Mouse (Mus musculus) kidney, embryonic 14.5 days (tissue): ENCODE results near the gene Hmgn5. TPM values are rescaled to one million over a fixed set of nuclear protein-coding genes. Genes with fewer than 3 reads are reported as not detected.

ENCODE experiments used
- ATAC-seq: fragments of 200-750 bp; cut with Nextera tagmentation; 2 replicates; pipeline ENCODE4 v1.8.0; 2017; ENCODE audit warnings: moderate number of reproducible peaks, mild to moderate bottlenecking, moderate TSS enrichment, moderate library complexity; ENCODE audit not compliant: low FRiP score, low TSS enrichment
- H3K27ac ChIP-seq: fragments of 300-500 bp; sonication (generic); 2 replicates; pipeline ENCODE4 v1.5.1; 2014; ENCODE audit warnings: low read depth, mild to moderate bottlenecking, low read length, moderate library complexity, mixed read lengths
- H3K27me3 ChIP-seq: fragments of 300-500 bp; sonication (generic); 2 replicates; pipeline ENCODE4 v1.6.1; 2014; ENCODE audit warnings: mild to moderate bottlenecking, low read length; ENCODE audit not compliant: control insufficient read depth, insufficient read depth
- H3K36me3 ChIP-seq: fragments of 300-500 bp; sonication (generic); 2 replicates; pipeline ENCODE4 v1.6.1; 2014; ENCODE audit warnings: low read length, mixed read lengths; ENCODE audit not compliant: control insufficient read depth, insufficient read depth
- H3K4me1 ChIP-seq: fragments of 300-500 bp; sonication (generic); 2 replicates; pipeline ENCODE4 v1.6.1; 2014; ENCODE audit warnings: low read length, mixed read lengths; ENCODE audit not compliant: control insufficient read depth, insufficient read depth
- H3K4me2 ChIP-seq: fragments of 300-500 bp; sonication (generic); replicated peaks from 2 replicates; pipeline ENCODE4 v1.6.1; 2014; ENCODE audit warnings: low read depth, mild to moderate bottlenecking, low read length
- H3K4me3 ChIP-seq: fragments of 300-500 bp; sonication (generic); 2 replicates; pipeline ENCODE4 v1.5.1; 2014; ENCODE audit warnings: mild to moderate bottlenecking, low read length
- H3K9ac ChIP-seq: fragments of 300-500 bp; sonication (generic); 2 replicates; pipeline ENCODE4 v1.6.1; 2014; ENCODE audit warnings: low read depth, mild to moderate bottlenecking, low read length, moderate library complexity
- H3K9me3 ChIP-seq: fragments of 300-500 bp; sonication (generic); 2 replicates; pipeline ENCODE4 v1.6.1; 2016; ENCODE audit warnings: low read length; ENCODE audit not compliant: control insufficient read depth
- WGBS: fragments of 180-500 bp; shearing (Covaris S2); extraction: QIAGEN DNeasy Blood & Tissue Kit; methylation state at CpG from one replicate; pipeline ENCODE4 v1.1.7; 2014; 5-methylcytosine and 5-hydroxymethylcytosine counted together
- polyA plus RNA-seq: library from polyadenylated mRNA; unstranded; fragments of >200 nt; fragmentation: Nextera tagmentation; extraction: Ambion mirVana; gene quantifications from 2 replicates; pipeline ENCODE4 v1.2.1, GENCODE M21; 2014

The Hmgn5 gene
- 29.5 and 50.5 TPM in 2 replicates for polyA plus RNA-seq

- Histone ChIP-seq H3K4me1 (no peaks in the 10 kb centered on the region), H3K9ac (peak within 1 kb of the TSS; percentile 48; the same call in 1 of the 2 replicates), H3K4me2 (peak within 1 kb of the TSS; percentile 47), H3K4me3 (peak within 1 kb of the TSS; percentile 48), H3K27me3 (no peaks in the 10 kb centered on the region), H3K9me3 (no peaks in the 10 kb centered on the region), H3K27ac (peak within 1 kb of the TSS; percentile 51; the same call in 1 of the 2 replicates), H3K36me3 (no peaks in the 10 kb centered on the region)
- 34% methylated on average over 25 of the region's 25 CpGs for whole genome bisulfite sequencing
- ATAC-seq: peak; percentile 99
Observed at GRCm38 (mm10) chrX:109013283-109013682, at the start of gene Hmgn5. Gene Hmgn5, minus strand, starts transcription at chrX:109013404.

GRCm38 (mm10) chrX:109047773-109048172 lies 34.6 kb upstream of the Hmgn5 start:
- WGBS: 75% methylated on average over 1 of the region's 1 CpGs
- H3K27ac ChIP-seq: no peak overlapping the region
- no peaks in the 10 kb centered on the region for H3K36me3 ChIP-seq
- H3K9ac ChIP-seq: no peak overlapping the region
- no peaks in the 10 kb centered on the region for H3K9me3 ChIP-seq
- no peak overlapping the region for H3K4me3 ChIP-seq
- no peaks in the 10 kb centered on the region for H3K4me1 ChIP-seq
- H3K27me3 ChIP-seq: no peaks in the 10 kb centered on the region
- H3K4me2 ChIP-seq: no peak overlapping the region
- ATAC-seq: no peak

GRCm38 (mm10) chrX:109026224-109026623 lies 13.0 kb upstream of the Hmgn5 start:
- Histone ChIP-seq H3K36me3 (no peaks in the 10 kb centered on the region), H3K27ac (no peak overlapping the region), H3K4me3 (no peak overlapping the region), H3K4me2 (no peak overlapping the region), H3K4me1 (no peaks in the 10 kb centered on the region), H3K9me3 (no peaks in the 10 kb centered on the region), H3K9ac (no peak overlapping the region), H3K27me3 (no peaks in the 10 kb centered on the region)
- 63% methylated on average over 1 of the region's 1 CpGs for WGBS
- ATAC-seq: no peak

GRCm38 (mm10) chrX:109020858-109021257 lies 7.7 kb upstream of the Hmgn5 start:
- no peak for ATAC-seq

GRCm38 (mm10) chrX:109014166-109014565 lies 962 bp upstream of the Hmgn5 start:
- Histone ChIP-seq H3K9me3 (no peaks in the 10 kb centered on the region), H3K9ac (no peak overlapping the region), H3K27me3 (no peaks in the 10 kb centered on the region), H3K4me3 (peak overlapping the region; percentile 48; the same call in 1 of the 2 replicates), H3K4me2 (peak overlapping the region; percentile 47; the same call in 1 of the 2 replicates), H3K4me1 (no peaks in the 10 kb centered on the region), H3K36me3 (no peaks in the 10 kb centered on the region), H3K27ac (no peak overlapping the region; the same call in 1 of the 2 replicates)
- 37% methylated on average over 4 of the region's 4 CpGs for WGBS
- no peak for ATAC-seq

More at GRCm38 (mm10) chrX:109020858-109021257, 7.7 kb upstream of the Hmgn5 start:
- no peaks in the 10 kb centered on the region for H3K27me3 ChIP-seq
- H3K9me3 ChIP-seq: no peaks in the 10 kb centered on the region
- H3K27ac ChIP-seq: no peak overlapping the region
- no peaks in the 10 kb centered on the region for H3K36me3 ChIP-seq
- H3K4me2 ChIP-seq: no peak overlapping the region
- H3K9ac ChIP-seq: no peak overlapping the region
- 65% methylated on average over 2 of the region's 2 CpGs for WGBS
- no peaks in the 10 kb centered on the region for H3K4me1 ChIP-seq
- no peak overlapping the region for H3K4me3 ChIP-seq

GRCm38 (mm10) chrX:109013686-109014085 lies 482 bp upstream of the Hmgn5 start:
- 23% methylated on average over 17 of the region's 17 CpGs for WGBS
- H3K4me2 ChIP-seq: peak overlapping the region; percentile 47
- no peaks in the 10 kb centered on the region for H3K9me3 ChIP-seq
- H3K9ac ChIP-seq: peak overlapping the region; percentile 48; the same call in 1 of the 2 replicates
- no peaks in the 10 kb centered on the region for H3K27me3 ChIP-seq
- H3K4me1 ChIP-seq: no peaks in the 10 kb centered on the region
- peak; percentile 81 for ATAC-seq
- H3K4me3 ChIP-seq: peak overlapping the region; percentile 48
- H3K27ac ChIP-seq: peak overlapping the region; percentile 17; the same call in 1 of the 2 replicates
- no peaks in the 10 kb centered on the region for H3K36me3 ChIP-seq

- 24% methylated on average over 23 of the region's 23 CpGs for WGBS
- Histone ChIP-seq H3K9me3 (no peaks in the 10 kb centered on the region), H3K4me1 (no peaks in the 10 kb centered on the region), H3K36me3 (no peaks in the 10 kb centered on the region), H3K4me2 (peak overlapping the region; percentile 43), H3K27ac (peak overlapping the region; percentile 51; the same call in 1 of the 2 replicates), H3K4me3 (peak overlapping the region; percentile 48), H3K27me3 (no peaks in the 10 kb centered on the region), H3K9ac (peak overlapping the region; percentile 37; the same call in 1 of the 2 replicates)
- ATAC-seq: peak; percentile 87
Observed at GRCm38 (mm10) chrX:109012371-109013031, 703 bp downstream of the Hmgn5 start.

GRCm38 (mm10) chrX:109011611-109012185 lies 1.5 kb downstream of the Hmgn5 start:
- WGBS: 42% methylated on average over 13 of the region's 13 CpGs
- H3K9me3 ChIP-seq: no peaks in the 10 kb centered on the region
- peak overlapping the region; percentile 37; the same call in 1 of the 2 replicates for H3K9ac ChIP-seq
- H3K4me3 ChIP-seq: peak overlapping the region; percentile 48
- H3K36me3 ChIP-seq: no peaks in the 10 kb centered on the region
- ATAC-seq: no peak
- no peaks in the 10 kb centered on the region for H3K4me1 ChIP-seq
- H3K4me2 ChIP-seq: peak overlapping the region; percentile 43
- no peak overlapping the region for H3K27ac ChIP-seq
- no peaks in the 10 kb centered on the region for H3K27me3 ChIP-seq

GRCm38 (mm10) chrX:109001277-109001676 lies 11.9 kb downstream of the Hmgn5 start:
- WGBS: 60% methylated on average over 4 of the region's 4 CpGs
- H3K4me3 ChIP-seq: no peak overlapping the region
- H3K27me3 ChIP-seq: no peaks in the 10 kb centered on the region
- ATAC-seq: peak; percentile 62; the same call in 1 of the 2 replicates
- H3K9ac ChIP-seq: no peak overlapping the region
- no peak overlapping the region for H3K27ac ChIP-seq
- no peak overlapping the region for H3K4me2 ChIP-seq
- H3K4me1 ChIP-seq: no peaks in the 10 kb centered on the region
- H3K36me3 ChIP-seq: no peaks in the 10 kb centered on the region
- H3K9me3 ChIP-seq: no peaks in the 10 kb centered on the region
